Mouse (Mus musculus) adrenal gland (tissue): ENCODE measurements around the gene Zbtb34.

ENCODE experiments used
- intact Hi-C: fragments of 180-260 bp; cut with DNase I; formaldehyde crosslinking; loops from one replicate; pipeline ENCODE4 v1.15.1; 2025
- long read RNA-seq, 2 experiments: library from polyadenylated mRNA; unstranded; transcript quantifications; one replicate each; pipeline ENCODE4 v2.0.0; 2020; ENCODE audit warnings: borderline replicate concordance in 1 of 2; ENCODE audit not compliant: insufficient replicate concordance in 1 of 2

The Zbtb34 gene
- long read RNA-seq, experiment 1: 0 reads
- long read RNA-seq, experiment 2: 0 reads

DNA sequence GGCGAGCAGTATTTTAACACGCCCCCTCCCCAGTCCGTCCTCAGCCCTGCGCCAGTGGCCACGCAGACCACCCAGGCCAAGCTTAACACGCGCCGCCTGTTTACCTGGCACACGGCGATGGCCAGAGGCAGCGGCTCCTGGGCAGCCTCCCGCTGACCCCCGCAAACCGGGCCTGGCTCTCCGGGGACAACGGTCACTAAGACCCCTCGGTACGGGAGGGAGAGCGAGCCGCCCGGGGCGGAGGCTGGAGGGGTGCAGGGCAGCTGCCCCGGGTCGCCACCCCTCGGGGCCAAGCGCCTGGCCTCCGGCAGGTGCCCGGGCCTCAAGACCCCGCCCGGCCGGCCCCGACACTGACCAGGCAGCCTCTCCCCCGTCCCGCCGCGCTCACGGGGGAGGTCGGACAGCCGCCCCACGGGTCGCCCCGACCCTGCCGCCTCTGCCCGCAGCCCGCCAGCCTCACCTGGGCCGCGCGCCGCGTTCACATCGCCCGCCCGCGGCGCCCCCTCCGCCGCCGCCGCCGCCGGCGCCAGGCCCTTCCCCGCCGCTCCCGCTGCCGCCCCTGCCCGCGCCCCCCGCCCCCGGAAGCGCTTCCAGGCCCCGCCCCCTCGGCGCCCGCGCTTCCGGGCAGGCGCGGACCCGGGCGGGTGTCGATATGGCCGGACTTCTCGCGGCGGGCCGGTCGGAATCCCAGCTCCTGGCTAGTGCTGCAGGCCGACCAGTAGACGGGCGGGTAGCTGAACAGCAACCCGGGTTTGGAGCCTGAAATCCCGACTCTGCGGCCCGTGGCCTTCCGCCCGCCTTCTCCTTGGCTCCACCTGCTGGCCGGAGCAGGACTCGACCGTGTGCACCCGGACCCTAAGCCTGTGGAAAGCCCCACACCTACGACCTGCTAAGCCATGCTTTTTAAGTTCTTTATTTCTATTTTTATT lies at the start of gene Zbtb34:
Gene Zbtb34 (minus strand): TSS at position 554 of the 929 bp plus-strand sequence.
- intact Hi-C loops: no loop called here

DNA sequence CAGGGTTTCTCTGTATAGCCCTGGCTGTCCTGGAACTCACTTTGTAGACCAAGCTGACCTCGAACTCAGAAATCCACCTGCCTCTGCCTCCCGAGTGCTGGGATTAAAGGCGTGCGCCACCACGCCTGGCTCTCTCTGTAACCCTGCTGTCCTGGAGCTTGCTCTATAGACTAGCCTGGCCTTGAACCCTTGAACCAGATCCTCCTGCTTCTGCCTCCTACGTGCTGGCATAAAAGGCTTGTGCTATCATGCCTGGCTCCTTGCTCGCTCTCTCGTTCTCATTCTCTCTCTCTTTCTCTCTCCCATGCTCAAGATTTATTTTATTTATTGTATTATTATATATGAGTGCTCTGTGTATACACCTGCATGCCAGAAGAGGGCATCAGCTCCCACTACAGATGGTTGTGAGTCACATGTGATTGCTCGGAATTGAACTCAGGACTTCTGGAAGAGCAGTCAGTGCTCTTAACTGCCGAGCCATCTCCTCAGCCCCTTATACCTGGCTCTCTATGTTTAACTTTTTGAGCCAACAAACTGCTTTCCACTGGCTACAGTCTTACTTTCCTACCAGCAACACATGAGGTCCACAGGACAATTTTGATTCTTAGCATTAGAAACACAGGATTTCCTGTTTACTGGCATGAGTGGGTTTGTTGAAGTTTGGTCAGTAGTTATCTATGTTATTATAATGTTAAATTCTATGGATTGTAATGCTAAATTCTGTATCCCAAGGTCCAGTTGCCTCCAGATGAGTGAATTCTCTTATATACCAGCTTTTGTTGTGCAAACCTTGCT lies 47.0 kb upstream of the Zbtb34 start:
- intact Hi-C loops: no loop called here

DNA sequence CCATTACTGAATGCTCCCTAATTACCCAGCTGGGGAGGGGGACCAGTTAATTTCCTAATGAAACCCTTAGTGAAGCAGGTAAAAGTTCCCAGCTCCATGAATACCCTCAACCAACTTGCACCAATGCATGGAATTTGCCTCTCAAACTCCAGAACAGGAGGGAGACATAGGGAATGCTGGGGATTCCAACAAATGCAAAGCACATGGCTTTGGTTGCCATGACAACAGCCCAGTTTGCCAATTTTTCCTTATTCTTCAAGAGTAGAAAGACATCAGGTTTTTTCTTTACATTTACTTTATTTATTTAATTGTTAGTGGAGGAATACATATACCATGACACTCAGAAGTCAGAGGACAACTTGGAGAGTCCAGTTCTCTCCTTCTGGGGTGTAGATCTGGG lies 44.8 kb upstream of the Zbtb34 start:
- intact Hi-C loops: no loop called here

DNA sequence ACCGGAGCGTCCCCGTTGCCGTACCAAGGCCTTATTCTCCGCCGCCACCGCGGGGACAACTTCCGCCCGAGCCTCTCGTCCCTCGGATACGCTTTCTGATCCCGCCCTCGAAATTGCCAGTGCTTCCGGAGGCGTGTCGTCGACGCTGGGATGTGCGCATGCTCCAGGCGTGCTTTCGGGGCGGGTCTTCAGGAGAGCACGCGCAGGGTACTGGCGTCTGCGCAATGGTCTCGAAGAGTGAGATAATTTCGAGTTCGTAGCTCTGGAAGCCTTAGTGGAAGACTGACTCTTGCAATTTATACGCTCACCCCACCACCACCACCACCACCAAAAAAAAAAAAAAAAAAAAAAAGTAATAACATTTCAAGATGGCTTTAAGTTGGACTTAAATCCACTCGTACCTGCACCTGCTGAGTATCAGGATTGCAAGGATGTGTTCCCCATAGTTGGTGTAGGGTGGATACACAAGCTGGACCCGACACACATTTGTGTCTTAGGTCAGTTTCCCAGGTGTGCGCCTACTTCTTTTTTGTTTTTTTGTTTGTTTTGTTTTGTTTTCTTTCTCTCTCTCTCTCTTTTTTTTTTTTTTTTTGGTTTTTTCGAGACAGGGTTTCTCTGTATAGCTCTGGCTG lies 37.5 kb upstream of the Zbtb34 start, which contains the start of gene Zbtb43:
Gene Zbtb43 (minus strand): TSS at position 94 of the 632 bp plus-strand sequence.
- intact Hi-C loops: no loop called here

DNA sequence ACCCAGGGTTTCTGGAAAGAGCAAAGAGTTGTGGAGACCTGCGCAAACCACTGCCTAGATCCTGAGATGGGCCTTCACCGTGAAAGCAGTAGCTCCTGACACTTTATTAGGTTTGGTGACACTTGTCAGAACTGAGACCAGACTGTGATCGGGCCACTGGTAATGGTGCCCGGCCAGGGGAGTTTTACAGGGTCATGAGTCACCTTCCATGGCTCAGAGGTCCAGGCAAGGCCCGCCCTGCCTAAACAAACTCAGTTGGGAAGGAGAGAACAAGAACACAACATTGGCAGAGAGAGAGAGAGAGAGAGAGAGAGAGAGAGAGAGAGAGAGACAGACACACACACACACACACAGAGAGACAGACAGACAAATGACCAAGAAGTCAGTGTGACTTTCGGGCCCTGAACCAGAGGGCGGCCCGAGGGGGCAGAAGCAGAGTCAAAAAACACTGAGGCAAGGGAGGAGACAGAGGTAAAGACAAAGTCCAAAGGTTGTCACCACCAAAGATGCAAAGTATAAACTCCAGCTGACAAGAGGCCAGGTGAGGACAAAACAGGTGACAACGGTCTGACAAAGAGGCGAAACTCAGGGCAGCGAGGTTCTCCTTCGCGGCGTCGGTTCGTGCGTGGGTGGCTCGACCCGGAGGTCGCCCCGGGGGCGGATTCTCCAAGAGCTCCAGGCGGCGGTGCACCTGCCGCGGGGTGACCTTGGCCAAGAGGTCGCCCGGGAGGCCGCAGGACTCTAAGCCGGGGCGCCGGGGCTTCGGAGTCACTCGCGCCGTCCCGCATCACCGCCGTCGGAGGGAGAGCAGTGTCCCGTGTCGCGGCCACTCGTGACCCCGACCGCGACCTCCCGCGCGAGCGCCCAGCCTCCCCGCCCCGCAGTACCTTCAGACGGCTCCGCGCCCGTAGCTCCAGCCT lies 36.7 kb upstream of the Zbtb34 start:
- intact Hi-C loops: no loop called here

DNA sequence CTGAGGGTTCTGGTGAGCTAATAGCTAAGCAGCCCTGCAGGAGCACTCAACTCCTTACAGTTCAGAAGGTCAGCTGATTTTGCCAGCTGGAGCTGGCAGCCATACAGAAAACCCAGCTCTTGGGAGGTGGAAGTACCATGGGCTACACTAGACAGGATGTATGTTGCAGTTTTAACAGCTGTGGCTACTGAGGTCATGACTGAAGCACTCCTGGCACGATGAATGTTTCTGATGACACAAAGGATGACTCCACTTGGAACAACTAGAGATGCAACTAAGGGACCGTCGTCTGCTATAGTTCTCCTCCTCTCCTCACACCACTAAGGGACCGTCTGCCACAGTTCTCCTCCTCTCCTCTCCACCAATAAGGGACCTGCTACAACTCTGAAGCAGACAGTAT lies 34.8 kb upstream of the Zbtb34 start:
- intact Hi-C loops: no loop called here

DNA sequence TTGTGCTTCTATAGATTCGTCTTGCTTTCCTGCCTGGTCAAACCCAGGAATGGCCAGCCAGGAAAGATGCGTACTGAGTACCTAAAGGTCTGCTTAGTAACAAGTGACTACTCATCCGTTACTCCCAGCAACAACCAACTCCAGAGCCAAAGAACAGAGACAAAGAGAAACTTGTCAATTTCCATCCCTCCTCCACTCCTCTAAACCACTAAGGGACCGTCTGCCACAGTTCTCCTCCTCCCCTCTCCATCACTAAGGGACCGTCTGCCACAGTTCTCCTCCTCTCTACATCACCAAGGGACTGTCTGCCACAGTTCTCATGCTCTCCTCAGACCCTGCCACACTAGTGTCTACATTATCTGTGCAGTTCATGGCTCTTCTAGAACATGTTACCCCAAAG lies 34.1 kb upstream of the Zbtb34 start:
- intact Hi-C loops: no loop called here

DNA sequence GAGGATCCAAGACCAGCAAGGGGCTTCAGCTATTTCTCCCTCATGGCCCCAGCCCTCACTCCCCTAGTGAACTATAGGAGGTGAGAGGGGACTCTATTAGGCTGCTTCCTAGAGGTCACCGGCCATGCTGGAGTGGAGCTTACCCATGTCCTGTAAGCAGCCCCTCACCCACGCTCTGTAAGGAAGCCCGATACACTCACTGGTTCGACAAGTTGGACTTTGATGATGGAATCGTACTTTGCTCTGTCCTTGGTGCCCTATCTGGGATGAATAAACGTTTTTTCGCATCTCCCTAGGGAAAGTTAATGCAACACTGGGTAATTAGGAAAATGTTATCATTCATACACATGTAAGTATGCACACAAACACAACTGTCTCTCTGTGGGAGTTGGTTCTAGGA lies 30.9 kb upstream of the Zbtb34 start:
- intact Hi-C loops: no loop called here

DNA sequence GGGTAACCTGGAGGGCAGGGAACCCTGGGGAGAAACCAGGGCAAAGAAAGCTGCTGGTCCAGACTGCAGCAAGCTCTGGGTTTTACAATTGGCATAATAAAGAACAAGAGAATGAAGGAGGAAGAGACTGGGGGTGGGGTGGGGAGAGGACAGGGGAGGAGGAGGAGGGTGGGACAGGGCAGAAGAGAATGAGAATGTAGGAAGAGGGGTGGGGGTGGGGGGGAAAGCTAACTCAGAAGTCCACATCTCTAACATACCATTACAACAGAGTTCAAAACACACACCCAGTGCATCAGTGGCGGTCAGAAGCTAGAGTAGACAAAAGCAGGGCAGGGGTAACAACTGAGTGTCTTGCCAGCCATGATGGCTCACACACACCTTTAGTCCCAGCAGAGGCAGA lies 29.9 kb upstream of the Zbtb34 start:
- intact Hi-C loops: no loop called here

DNA sequence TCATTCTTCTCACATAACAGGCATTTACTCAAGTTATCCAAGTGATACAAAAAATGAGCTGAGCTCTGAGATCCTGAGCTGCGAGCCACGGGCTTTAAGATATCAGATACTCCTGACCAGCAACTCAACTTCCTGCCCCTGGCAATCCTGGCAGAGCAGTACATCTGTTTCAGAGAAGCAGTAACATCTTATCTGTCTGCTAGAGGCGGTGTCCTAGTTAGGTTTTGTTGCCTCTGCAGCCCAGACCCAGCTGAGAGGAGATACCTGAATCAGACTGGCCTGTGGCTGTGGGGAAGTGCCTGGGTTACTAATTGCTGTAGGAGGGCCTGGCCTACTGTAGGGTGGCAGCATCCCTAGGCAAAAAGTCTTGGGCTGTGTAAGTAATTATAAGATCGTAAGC lies 28.5 kb upstream of the Zbtb34 start:
- intact Hi-C loops: no loop called here

DNA sequence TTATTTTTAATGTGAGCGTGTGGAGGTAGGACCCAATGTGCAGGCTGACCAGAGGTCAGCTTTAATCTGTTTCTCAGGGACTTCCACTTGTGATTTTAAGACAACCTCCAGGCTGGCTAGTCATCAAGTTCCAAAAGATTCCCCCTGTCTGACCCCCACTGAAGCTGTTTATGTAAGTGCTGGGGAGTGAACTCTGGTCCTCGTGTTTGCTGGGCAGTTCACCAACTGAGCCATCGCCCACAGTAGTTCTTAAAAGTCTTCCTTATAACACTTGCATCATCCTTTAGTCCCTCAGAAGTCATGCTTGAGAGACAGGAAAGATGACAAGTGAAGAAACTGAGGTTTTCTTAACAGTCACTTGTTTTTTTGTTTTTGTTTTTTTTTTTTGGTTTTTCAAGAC lies 25.6 kb upstream of the Zbtb34 start:
- intact Hi-C loops: no loop called here

DNA sequence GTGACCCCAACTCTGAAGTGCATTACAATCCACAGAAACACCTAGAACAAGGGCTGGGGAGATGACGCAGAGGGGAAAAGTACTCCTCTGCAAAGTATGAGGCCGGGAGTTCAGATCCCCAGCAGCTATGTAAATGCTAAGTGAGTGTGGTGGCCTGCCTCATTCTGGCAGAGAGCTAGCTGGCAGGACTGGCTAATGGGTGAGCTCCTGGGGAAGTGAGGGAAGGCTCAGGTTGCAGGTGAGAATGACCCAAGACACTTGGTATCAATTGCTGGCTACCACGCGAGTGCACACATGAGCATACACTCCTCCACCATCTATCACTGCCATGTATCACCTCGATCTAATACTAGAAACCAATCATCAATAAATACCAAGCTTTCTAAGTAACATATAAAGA lies 25.1 kb upstream of the Zbtb34 start:
- intact Hi-C loops: no loop called here

DNA sequence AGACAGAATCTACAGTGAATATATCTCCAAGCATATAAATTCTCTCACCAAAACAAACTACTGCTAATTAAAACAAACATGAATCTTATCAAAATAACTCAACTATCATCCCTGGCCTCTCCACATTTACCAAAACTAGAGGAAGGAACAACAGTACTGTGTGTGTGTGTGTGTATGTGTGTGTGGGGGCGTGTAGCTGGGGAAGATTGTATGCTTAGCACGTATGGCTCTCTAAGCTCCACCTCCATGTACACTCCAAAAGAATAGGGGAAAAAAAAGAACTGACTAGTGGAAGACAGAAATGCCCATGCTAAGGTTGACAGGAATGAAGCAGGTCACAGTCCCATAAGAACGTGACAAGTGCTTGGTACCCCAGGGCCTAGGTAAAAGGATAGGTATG lies 24.2 kb upstream of the Zbtb34 start:
- intact Hi-C loops: no loop called here

DNA sequence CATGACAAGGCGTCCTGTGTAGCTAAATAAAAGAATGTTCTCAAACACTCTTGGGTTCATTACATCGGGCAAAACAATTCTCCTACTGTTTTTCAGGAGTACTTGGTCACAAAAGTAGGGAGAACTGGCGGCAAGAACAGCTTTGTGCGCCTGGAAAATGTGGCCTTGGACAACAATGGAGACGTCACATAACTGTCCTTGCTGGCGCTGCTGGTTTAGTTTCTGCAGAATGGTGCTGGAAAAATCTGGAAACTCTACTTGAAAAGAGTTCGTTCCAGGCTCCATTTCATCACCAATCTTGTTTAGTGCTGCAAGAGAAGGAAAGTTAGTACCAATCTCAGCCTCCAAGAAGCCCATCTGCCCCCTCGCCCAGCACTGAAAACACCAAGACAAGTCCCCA lies 23.7 kb upstream of the Zbtb34 start:
- intact Hi-C loops: no loop called here

DNA sequence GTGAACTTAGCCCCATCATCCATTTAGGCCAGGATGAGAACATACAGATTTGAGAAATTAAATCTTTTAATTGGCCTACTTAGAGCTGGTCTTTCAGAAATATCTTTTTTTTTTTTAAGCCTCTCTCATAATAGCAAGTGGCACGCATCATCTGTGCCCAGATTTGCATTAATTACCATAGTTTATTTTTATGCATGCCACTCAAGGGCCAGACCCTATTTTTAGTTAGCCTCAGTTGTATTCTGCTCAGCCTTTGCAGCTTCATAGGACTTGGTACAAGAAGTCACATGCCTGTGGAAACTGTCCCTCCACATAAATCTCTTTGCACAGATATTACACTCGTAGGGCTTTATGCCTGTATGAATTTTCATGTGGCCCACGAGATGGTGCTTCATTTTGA lies 22.4 kb upstream of the Zbtb34 start:
- intact Hi-C loops: no loop called here

DNA sequence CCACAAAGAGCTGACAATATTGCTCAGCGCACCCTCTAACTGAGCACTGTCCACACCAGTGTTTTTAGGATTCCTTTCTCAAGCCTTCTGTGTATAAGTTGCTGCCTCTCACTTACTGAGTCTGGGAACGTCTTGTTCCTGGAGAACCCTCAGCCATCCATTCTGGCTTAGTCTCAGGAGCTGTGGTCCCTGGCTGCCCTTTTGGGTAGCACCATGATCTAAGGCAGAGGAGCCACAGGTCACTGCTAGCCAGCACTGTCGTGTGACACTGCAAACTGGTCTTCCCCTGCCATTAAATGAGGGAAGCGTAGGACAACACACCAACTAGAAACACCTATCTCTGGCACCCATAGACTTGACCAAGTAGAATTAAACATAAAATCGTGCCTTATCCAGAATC lies 21.6 kb upstream of the Zbtb34 start:
- intact Hi-C loops: no loop called here

DNA sequence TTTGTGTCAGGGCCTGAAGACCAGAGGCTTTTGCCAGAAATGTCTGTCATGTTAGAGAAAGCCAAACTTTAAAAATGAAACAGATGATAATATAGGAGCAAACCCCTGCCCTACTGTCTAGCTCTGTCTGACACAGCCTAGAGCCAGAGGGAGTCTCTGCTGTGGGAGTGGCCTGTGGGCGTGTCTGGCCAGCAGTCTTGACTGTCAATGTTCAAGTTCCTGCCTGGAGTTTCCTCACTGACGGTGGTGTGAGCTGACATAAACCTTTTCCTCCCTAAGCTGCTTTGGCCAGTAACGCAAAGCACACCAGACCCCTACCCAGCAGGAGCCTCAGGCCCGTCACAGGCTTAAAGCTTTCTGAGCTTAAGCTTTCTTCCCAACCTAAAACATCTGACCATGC lies 21.0 kb upstream of the Zbtb34 start:
- intact Hi-C loops: no loop called here

DNA sequence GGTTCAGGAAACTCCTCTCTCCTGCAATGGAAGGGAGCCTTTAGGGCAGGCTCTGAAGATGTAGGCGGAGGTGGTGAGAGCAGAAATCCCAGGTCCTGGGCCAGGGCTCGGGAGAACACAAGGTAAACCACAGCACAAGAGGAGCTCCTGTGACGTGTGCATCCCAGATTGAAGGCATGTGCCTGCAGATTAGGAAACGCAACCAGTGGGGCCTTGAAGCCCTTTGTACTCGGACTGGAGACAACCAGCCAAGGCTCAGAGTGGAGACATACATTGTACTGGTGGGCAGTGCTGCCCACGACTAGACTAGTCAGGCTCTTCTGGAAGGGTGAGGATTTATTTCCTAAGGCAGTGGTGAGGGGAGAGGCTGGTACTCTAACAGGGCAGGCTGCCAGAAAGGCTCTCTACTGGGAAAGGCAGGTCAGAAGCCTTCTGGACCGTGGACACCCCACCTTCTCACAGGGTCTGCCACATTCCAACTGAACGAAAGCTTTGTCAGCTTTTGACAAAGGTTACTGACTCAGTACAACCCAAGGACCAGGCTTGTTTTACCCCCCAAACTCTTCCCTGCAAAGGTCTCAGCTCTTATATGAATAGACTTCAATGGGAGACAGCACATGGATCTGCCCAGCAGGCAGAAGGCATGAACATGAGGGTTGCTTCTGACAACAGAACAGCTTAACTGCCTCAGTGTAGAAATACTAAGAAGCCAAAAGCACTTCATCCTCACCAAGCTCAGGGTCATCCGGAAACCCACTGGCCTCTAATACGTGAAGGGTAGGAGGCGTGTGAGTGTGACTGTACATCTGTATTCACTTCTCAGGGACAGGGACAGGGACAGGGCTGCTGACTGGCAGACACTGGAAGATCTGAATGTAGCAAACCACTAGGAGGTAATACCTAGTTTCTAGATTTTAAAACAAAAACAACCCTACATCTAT lies 20.2 kb upstream of the Zbtb34 start:
- intact Hi-C loops: no loop called here

DNA sequence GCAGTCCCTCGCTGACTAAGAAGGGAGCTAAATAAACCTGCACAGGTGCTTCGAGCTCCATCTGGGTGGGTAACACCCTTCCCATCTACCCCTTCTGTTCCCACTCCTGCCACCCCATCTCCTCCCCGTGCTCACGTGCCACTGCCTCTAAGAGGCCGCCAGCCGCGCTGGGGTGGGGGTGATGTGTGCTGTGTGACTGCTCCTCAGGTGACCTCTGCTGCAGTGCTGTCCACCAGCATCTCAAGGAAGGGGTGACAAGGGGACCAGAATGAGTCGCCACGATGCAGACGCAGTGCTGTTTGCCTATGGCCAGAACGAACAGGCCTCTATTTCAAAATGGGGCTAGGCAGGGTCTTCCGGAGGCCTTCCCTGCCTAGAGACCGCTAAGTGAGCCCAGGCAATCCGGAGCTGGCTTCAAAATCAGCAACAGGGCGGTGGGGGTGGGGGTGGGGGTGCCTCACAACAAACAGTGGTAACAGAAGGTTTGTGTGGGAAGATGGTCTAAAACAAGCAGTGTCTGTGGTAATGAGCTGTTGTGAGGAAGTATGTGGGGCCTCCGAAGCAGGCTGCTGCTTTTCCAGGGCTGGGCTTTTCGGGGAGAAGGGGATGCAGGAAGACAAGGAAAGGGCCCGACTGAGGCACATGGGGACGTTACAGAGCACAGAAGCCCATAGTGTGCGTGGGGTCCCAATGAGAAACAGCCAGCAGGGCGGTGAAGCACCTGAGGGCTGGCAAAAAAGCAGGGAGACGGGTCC lies 18.2 kb upstream of the Zbtb34 start:
- intact Hi-C loops: no loop called here
